Mouse (Mus musculus): Measurements from ENCODE around the gene CK137956.

DNA sequence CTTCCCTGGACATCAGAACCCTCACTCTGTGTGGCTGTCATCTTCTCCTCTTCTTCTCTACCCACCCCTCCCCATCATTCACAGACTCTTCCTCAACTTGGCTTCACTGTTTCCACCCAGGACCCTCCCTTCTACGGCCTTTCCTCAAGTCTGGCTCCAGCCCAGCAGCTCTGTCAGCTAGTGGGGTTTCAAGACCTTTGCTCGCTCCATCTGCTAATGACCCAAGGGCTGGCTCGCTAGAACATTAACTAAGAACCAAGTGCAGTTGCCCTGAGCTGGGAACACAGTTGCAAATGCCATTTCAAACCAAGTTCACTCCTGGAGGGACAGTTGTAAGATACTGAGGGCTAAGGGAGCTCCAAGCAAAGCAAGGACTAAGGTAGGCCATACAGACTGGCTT lies 28.5 kb upstream of the CK137956 start:
- TF ChIP-seq CTCF (IDR thresholded peaks at IDR 0.05; ENCODE audit: borderline replicate concordance, insufficient read depth, low read depth, low read length) (no peak), POLR2A (IDR thresholded peaks at IDR 0.05; ENCODE audit: borderline replicate concordance, insufficient read depth, low read length) (no peak)
